Mouse (Mus musculus): ENCODE data around the gene Slc25a23. TPM values are rescaled to one million over a fixed set of nuclear protein-coding genes. Genes with fewer than 3 reads are reported as not detected.

The Slc25a23 gene
- total RNA-seq, 1 experiment from 2014 or later: 1.3 TPM

DNA sequence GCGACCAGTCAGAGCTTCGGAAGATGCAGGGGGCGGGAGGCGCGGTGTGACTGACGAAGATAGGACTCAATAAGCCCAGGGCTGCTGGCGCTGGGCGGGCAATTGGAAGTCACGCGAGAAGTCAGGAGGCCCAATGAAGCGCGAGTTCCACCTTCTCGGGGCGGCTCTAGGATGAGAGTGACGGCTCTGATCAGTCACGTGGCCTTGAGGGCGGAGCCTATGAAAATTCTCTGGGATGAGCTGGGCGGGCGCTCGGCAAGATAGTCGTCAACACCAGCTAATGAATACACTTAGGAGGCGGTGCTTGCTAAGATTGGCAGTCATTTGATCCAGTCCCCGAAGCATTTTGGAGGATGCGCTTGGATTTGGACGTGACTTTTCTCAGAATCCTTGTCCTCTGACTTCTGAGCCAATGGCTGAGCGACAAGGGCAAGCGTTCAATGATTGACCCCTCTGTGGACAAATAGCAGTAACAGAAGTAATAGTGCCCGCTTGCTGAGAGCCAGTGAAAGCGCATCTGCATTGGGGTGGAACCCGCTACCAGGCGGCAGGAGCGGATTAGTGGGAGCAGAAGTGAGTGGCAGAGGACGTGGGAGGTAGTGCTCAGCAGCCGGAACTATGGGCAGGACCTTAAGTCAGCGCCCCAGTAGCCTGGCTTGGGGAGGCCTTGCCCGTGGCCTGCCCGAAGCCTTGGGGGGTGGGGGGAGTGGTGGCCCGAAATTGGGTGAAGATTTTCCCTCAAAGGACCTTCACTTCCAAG is 27.8 kb downstream of the Slc25a23 start:
- peak; percentile 88 for ATAC-seq (replicated peaks; ENCODE audit: insufficient number of reproducible peaks, low FRiP score, low TSS enrichment, poor library complexity, severe bottlenecking)

DNA sequence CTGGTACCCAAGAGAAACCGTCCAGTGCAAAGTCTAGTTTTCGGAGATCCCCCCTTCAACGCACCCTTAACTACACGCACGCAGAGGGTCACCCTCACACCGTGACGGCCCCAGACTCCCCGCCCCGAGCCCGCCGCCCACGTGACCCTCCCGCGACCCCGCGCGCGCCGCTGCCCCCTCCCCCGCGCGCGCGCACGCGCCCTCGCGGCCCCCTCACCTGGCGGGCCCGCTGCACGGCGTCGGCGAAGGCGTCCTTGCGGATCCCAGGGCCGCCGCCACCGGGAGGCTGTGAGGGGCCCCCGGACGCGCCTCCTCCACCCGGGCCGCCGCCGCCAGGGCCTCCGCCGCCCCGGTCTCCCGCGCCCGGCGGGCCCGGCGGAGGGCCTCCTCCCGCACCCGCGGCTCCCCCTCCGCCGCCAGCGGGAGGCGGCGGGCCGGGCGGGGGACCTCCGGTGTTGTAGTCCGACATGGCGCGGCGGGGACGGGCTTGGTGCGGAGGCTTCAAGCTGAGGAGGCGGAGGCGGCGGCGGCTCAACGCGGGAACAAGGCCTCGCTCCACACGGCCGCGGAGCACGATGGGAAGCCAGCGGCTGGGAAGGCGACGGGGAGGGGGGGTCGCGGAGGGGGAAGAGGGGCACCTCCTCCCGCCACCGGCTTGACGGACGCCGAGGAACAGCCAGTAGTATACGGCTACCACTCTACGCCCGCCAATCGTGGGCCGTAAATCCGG is 28.6 kb downstream of the Slc25a23 start, which contains the start of gene Khsrp:
TSS of gene Khsrp (minus strand) at position 592 of the 730 bp plus-strand sequence.
- no peak for ATAC-seq (replicated peaks; ENCODE audit: insufficient number of reproducible peaks, low FRiP score, low TSS enrichment, poor library complexity, severe bottlenecking)

GRCm38 (mm10) chr17:57029691-57030090 is 30.0 kb downstream of the Slc25a23 start:
- no peak for ATAC-seq (replicated peaks; ENCODE audit: insufficient number of reproducible peaks, low FRiP score, low TSS enrichment, poor library complexity, severe bottlenecking)

DNA sequence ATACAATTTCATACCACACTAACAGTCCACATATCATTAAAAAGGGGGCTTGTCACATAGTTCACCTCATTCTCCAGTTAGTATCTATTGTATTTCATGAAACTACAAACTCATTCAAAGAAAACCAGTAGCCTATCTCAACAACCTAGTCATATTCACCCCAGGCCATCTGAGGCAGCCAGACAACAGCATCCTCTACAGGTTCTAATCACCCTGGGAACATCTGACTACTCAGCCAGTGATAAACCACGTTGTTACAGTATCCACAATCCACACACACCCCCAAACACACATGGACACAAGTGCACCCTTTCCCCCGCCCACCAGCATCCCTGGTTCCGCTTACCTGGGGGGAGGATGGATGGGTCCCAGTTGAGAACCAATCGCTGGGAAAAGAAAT is 32.2 kb downstream of the Slc25a23 start:
- no peak for ATAC-seq (replicated peaks; ENCODE audit: insufficient number of reproducible peaks, low FRiP score, low TSS enrichment, poor library complexity, severe bottlenecking)

- no peak for ATAC-seq (replicated peaks; ENCODE audit: insufficient number of reproducible peaks, low FRiP score, low TSS enrichment, poor library complexity, severe bottlenecking)
Observed at GRCm38 (mm10) chr17:57020960-57021359, 38.7 kb downstream of the Slc25a23 start.

DNA sequence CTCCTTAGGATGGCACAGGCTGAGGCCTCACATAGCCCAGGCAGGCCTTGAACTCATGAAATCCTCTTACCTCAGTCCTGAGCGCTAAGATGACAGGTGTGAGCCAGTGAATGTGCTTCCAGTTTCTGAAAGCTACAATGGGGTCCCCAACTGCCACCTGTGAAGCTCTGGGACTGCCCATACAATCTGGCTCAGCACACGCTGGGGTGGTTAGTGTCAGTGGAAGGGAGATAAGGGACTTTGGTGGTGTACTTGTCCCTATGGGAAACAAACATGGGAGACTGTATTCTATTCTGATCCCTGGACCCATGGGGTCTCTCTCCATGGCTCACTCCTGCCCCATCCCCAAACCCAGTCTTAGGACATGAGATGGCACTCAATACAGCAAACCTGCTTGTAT is 40.0 kb downstream of the Slc25a23 start:
- no peak for ATAC-seq (replicated peaks; ENCODE audit: insufficient number of reproducible peaks, low FRiP score, low TSS enrichment, poor library complexity, severe bottlenecking)

DNA sequence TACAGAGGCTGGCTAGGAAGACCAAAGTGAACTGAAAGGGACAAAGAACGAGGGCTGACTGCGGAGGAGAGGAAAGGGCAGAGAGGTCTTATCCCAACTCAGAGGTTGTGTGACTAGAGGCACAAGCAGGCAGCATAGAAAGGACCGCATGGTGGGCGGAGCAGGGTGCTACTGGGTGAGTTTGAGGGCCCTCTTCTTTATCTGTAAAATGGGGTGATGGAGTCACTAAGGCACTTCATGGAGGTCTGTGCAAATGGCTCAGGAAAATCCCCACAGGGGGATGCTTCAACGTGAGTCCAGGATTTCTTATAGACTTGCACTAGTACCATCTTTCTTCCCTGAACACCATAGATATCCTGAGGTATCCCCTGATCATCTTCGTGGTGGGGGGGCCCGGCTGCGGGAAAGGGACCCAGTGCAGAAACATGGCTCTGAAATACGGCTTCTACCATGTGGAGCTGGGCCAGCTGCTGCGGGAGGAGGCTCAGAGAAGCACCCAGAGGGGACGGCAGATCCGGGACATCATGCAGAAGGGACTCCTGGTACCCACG is 47.3 kb downstream of the Slc25a23 start:
- ATAC-seq (replicated peaks; ENCODE audit: insufficient number of reproducible peaks, low FRiP score, low TSS enrichment, poor library complexity, severe bottlenecking): no peak

DNA sequence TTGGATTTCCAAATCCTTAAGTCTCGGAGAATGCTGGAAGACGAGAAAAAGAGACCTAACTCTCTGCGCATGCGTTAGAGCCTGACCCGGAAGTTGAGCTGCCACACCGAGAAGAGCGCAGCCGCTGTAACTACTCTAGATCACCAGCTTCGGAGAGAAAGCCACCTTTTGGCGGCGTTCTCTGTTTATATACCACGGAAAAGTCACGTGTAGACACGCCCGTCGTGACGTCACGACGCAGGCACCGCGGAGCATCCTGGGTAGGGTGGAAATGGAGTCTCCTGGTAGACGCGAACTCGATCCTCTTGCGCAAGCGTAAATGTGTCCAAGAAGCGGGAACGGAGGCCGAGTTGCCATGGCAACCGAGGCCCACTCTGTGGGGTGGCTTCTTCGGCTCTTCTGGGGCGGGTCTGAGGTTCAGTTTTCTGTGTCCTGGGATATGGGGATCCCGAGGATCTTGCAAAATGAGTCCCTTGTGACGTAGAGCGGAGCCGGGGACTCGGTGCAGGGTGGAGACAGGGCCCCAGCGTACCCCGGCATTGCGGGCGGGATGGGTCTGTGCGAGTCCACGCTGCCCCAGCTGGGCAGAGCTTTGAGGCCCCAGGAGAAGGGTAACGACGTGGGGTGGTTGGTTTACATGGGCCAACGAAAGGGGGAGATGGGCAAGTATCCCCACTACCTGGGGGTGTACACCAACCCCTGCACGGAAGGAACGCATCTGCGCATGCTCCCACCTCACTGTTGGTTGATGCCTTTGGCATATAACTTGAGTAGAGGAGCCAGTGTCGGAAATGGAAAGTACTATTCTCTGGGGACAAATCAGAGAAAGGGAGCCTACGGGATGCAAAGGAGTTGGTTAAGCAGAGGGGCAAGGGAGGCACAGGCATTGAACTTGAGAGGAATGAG is 48.2 kb downstream of the Slc25a23 start, which contains the start of the genes Gtf2f1 and Gm17949:
TSS of gene Gtf2f1 (minus strand) at position 53 of the 906 bp plus-strand sequence.
TSS of gene Gm17949 (plus strand) at position 234 of the 906 bp plus-strand sequence.
- peak; percentile 90 for ATAC-seq (replicated peaks; ENCODE audit: insufficient number of reproducible peaks, low FRiP score, low TSS enrichment, poor library complexity, severe bottlenecking)

DNA sequence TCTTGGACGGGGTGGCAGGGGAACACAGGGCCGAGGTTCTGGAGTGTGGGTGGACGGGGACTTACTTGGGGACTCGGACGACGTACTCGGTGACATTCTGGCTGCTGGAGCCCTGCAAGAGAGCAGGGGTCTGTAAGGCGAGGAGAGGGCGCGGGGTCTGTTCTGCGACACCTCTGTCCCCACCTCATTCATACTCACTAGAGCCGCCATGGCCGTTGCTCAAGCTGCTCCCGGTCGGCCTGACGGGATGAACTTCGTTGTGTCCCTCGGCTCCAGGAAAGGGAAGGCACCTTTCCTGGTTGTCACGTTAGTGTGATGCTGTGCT is 48.8 kb downstream of the Slc25a23 start:
- peak; percentile 36; the same call in 1 of the 2 replicates for ATAC-seq (replicated peaks; ENCODE audit: insufficient number of reproducible peaks, low FRiP score, low TSS enrichment, poor library complexity, severe bottlenecking)

DNA sequence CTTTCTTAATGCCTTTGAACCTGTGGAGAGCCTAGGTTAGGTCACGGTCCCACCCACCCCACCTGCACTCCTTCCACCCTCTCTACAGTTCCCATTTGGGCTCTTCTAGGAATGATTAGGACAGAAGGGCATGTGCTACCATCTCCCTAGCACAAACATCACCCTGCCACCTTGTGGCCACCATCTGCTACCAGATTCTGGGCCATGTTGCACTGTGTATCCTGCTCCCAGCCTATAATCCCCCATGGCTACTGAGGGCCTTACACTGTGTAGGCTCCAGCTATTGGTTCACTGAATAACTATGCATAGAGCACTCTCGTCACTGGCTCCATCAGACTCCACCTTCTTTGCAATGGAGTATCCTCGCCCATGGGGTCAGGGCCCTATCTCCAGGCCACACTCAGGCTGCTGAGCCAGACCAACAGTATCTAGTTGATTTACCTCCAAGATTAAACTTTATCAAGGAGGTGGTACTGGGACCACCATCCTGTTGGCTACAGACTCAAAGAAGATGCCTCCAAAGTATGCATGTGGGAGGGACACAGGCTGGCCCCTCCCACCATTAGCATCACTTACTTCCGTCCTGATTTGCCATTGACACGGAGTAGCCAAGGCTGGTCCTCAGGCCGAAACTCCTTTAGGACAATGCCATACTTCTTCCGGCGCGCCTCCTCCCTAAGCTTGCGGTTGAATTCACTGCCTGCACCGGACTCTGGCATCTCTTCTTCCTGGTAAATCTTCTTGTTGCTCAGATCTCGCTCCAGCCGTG is 52.3 kb downstream of the Slc25a23 start:
- no peak for ATAC-seq (replicated peaks; ENCODE audit: insufficient number of reproducible peaks, low FRiP score, low TSS enrichment, poor library complexity, severe bottlenecking)

GRCm38 (mm10) chr17:57003994-57004393 is 55.7 kb downstream of the Slc25a23 start:
- ATAC-seq (replicated peaks; ENCODE audit: insufficient number of reproducible peaks, low FRiP score, low TSS enrichment, poor library complexity, severe bottlenecking): no peak

DNA sequence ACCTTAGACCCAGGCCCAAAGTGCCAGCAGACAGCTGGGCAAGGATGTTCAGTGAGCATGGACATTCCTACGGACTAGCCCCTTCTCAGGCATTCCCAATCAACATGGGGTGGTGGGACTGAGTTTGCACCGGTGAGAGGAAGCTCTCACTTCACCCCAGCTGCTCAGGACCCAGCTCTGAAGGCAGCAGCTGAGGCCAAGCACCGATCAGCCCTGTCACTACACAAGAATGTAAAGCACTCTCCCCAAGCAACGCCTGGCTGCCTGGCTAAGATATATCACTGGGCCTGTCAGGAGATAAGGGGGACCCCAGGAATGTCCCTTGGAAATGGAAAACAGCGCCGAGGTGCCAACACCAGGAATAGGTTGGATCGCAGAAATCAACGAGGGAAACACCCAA is 58.4 kb downstream of the Slc25a23 start:
- ATAC-seq (replicated peaks; ENCODE audit: insufficient number of reproducible peaks, low FRiP score, low TSS enrichment, poor library complexity, severe bottlenecking): no peak

DNA sequence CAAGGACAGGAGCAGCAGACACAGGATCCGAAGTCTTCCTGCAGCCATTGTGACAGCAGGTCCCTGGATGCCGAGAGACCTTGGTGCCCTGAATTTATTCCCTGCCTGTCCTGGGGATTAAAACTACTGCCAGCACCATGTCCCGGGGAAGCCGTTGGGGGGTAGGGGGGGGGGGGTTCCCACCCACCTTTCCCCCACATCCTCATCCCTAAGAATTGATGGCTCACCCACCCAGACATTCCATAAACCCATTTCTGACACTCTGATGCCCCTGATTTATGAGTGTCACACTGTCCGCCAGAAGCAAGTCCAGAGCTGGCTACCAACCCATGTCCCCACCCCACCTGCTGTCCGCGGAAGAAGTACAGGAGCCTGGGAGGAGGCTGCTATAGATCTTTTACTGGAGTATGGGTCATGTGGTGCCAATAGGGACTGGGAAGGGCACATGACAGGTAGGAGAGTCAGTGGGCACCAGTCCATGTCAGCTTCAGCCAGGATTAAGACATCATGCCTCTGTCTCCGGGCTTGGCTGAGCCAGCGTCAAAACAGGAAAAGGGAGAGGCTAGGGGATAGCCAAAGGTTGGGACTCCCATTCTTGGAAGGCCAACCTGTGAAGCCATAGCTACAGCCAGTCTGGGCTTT is 59.6 kb downstream of the Slc25a23 start, which contains the start of gene Pspn:
TSS of gene Pspn (minus strand) at position 51 of the 642 bp plus-strand sequence.
- ATAC-seq (replicated peaks; ENCODE audit: insufficient number of reproducible peaks, low FRiP score, low TSS enrichment, poor library complexity, severe bottlenecking): no peak

GRCm38 (mm10) chr17:56999414-56999813 is 60.2 kb downstream of the Slc25a23 start:
- ATAC-seq (replicated peaks; ENCODE audit: insufficient number of reproducible peaks, low FRiP score, low TSS enrichment, poor library complexity, severe bottlenecking): no peak

DNA sequence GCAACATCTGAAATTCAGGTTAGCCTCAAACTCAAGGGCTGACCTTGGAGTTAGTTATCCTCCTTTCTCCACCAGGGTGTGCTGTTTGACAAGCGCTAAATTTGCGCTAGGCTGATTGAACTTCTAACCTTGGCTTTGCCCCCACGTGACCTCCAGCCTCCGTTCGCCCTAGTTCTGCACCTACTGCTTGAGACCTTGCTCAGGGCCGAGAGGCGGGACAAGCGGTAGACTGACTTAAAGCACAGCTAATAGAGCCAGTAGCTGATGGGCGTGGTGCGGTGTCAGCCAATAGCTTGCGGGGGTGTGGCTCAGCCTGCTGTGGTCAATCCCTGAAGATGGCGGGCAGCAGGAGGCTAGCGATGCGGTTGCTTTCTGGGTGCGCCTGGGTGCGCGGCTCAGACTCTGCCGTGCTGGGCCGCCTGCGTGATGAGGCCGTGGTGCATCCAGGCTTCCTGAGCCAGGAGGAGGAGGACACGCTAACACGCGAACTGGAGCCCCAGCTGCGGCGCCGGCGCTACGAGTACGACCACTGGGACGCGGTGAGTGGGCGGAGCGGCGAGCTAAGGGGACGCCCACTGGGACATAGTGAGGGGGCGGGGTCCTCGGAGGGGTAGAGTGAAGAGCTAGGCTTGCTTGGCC is 62.5 kb downstream of the Slc25a23 start, which contains the start of gene Alkbh7:
TSS of gene Alkbh7 (plus strand) at position 311 of the 639 bp plus-strand sequence.
- peak; percentile 97 for ATAC-seq (replicated peaks; ENCODE audit: insufficient number of reproducible peaks, low FRiP score, low TSS enrichment, poor library complexity, severe bottlenecking)

GRCm38 (mm10) chr17:56996506-56996905 is 63.2 kb downstream of the Slc25a23 start:
- ATAC-seq (replicated peaks; ENCODE audit: insufficient number of reproducible peaks, low FRiP score, low TSS enrichment, poor library complexity, severe bottlenecking): no peak

DNA sequence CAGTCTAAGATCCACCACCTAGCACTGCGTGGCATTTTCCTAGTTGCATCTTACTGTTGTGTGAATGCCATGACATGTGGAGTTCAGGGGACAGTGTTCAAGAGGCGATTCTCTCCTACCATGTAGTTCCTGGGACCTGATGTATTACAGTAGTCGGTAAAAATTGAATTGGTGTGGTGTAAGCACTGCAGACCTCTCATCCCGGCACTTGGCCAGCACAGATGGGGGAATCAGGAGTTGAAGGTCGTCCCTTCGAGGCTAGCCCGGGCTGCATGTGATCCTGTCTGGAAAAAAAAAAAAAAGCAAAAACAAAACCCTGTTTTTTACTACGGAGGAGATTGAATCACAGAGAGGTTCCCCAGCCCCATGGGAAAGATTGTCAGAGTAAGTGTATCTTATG is 64.6 kb downstream of the Slc25a23 start:
- no peak for ATAC-seq (replicated peaks; ENCODE audit: insufficient number of reproducible peaks, low FRiP score, low TSS enrichment, poor library complexity, severe bottlenecking)

Measured in monocyte, adult 5-6 weeks (primary cell).